Mouse (Mus musculus) E14TG2a.4 (cell line): ENCODE measurements around the gene C1qtnf9.

Experiments used
- CTCF ChIP-seq: conservative IDR thresholded peaks from 2 replicates; pipeline ENCODE4 v1.5.1; 2014; ENCODE audit warnings: low read length
- NANOG ChIP-seq: IDR thresholded peaks from 2 replicates; pipeline ENCODE4 v1.6.1; 2014; ENCODE audit warnings: borderline replicate concordance, low read length, mixed read lengths
- POU5F1 ChIP-seq: IDR thresholded peaks from 2 replicates; pipeline ENCODE4 v1.6.1; 2014; ENCODE audit warnings: low read length, borderline replicate concordance

- TF ChIP-seq CTCF: no peak
- no peak for TF ChIP-seq NANOG
- no peak for TF ChIP-seq POU5F1
These were observed 28.3 kb upstream of the C1qtnf9 start for GRCm38 (mm10) chr14:60739616-60740015.
